Mouse (Mus musculus): ENCODE measurements around the gene Olfr282.

DNA sequence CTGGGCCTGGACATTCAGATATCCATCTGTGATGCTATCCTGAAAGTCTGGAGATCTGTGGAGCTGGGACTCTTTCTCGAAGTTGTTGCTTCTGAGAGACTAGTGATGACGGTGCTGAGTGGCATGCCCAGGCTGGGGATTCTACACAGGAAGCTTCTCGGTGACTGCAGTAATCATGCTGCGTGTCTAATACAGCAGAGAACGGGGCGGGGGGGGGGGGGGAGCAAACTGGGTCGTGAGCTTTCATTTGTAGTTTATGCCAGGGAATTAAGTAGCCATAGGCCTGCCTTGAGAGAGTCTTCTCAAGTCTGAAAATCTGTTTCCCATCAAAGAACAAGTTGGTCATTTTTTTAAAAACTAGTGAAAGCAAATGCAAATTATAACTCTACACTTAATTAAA lies 12.9 kb upstream of the Olfr282 start:
- TF ChIP-seq CTCF (IDR thresholded peaks at IDR 0.05; ENCODE audit: low read depth) (no peak), EP300 (IDR thresholded peaks at IDR 0.05; ENCODE audit: low read depth) (no peak)

All from liver, embryonic 14.5 days (tissue).